Mouse (Mus musculus) cerebellum, adult 11 months (tissue): ENCODE data around the gene C4b.

ENCODE experiments used
- DNase-seq: peaks from one replicate; pipeline ENCODE4 v3.0.0; 2022

The C4b gene

GRCm38 (mm10) chr17:34700671-34701071, 43.0 kb downstream of the C4b start:
- DNase-seq = no peak

DNA sequence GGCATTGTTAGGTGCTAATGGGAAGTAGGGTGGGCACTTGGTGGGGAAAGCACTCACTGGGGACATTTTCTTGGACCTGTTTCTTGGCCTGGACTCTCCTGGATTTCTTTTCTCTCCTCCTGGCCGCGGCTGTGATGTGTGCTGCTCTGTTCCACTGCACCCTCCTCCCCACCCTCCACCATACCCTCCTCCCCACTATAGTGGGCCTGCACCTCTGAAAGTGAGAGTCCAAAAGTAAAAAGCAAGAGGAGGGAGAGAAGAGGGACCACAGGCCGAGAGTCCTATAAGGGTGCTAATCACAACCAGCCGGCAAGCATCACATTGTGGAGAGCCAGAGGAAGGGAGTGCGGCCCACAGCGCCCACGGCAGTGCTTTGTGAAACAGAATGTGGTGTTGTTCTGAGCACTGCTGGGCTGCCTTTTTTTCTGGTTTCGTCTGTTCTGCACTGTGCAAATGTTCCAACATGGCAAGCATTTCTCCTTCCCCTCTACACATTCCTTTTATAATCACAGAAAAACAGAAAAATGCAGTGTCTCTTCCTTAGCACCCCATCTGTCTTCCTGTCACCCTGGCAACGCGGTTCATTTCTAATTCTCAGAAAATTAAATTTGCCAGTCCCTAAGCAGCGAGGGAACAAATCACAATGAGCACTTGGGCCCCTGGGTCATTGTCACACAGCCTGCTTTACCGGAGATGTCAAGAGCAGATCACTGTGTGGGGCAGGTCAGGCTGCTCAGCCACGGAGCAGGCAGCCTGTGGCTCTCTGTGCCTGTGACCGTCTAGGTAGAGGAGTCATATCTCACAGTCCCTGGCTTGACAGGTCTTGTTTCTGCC, 43.9 kb downstream of the C4b start:
- DNase-seq = no peak

DNA sequence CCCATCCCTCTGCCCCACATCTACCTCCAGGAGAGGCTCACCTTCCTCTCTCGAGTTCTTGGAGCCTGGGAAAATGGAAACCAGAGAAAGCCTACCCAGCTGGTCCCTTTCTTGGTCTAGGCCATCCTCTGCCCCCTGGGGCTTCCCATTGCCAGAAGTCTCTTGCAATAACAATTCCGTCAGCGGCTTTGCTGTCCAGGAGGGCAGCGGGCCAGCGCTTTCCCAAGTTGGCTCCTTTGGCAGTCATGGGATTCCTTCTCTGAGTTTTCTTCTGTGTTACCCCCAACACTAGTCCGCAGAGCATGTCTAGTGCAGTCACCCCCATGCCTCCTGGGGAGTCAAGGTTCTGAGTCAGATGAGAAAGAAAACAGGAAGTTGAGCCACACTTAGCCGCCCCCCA, 50.8 kb downstream of the C4b start:
- no peak for DNase-seq

DNA sequence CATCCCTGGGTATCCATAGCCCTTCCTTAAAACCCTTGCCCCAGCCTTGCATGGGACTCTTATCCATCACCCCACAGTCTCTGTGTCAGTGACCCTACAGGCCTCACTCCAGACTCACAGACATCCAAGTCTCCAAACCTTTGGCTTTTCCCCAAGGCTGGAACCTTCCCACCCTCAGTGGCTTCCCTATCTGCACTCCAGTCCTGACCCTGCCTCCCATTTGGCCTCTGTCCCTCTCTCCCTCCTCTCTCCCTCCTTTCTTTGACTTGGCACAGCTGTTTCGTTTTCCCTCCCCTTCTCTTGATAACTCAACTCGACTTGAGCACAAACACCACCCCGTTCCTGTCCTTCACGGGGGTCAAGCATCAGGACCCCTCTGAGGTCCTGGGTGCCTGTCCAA, 53.2 kb downstream of the C4b start:
- DNase-seq = no peak

GRCm38 (mm10) chr17:34688889-34689288, 54.8 kb downstream of the C4b start:
- no peak for DNase-seq

DNA sequence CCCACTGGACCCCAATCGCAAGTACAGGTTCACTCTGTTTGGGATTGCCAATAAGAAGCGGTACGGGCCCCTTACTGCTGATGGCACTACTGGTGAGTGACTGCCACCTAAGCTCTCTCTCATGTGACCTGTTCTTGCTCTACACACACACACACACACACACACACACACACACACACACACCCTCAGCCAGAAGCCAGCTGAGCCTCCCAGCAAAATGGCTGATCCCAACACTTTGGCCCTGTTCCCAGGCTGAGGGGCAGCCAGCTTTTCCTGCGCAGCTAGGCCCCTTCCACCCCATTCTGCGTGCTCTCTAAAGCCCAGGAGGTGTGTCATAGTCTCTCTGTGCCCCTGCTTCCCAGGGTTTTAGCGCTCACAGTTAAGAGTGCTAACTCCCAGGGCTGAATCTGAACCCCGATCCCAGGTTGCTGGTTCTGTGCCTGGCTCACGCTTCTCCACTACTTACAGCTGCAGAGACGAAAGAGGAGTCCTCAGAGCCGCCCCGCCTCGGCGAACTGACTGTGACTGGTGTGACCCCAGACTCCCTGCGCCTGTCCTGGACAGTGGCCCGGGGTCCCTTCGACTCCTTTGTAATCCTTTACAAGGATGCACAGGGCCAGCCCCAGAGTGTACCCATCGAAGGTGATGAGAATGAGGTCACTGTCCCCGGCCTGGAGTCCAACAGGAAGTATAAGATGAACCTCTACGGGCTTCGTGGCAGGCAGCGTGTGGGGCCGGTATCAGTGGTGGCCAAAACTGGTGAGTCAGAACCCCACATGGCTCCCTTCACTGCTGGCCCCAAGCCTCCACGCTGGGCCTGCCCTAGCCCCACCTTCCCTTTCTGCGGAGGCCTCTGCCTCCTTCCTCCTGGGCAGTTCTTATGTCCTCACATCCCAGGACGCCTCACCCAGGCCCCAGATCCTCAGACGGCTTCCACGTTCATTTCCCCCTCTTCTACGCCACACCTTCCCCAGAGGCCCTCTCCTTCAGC, 58.3 kb downstream of the C4b start:
- DNase-seq = no peak

DNA sequence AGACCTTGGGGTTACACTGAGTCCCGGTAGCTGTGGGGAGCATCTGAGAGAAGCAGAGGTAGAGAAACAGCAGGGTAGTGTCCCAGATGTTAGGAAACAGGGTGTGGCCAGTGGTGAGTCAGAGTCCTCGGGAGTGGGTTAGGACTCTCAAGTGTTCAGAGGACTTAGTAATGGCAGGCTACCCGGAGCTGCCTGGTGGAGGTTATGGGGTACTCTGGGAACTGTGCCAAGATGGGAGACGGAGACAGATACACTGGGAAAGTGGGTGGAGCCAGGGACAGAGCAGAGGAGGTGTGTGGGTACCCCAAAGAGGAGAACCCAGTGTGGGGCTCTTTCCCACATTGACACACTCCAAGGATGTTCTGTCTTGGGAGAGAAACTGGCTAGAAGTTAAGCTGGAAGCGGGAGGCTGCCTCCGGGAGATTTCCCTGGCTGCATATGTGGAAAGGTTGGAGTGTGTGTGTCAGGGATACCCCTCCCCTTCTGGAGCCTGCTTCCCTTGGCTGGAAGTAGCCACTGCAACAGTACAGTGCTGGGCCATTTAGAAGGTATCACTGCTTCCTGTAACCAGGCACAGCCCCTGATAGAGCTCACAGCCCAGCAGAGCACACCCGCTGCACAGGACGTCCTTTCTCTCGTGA, 59.3 kb downstream of the C4b start:
- DNase-seq = no peak

DNA sequence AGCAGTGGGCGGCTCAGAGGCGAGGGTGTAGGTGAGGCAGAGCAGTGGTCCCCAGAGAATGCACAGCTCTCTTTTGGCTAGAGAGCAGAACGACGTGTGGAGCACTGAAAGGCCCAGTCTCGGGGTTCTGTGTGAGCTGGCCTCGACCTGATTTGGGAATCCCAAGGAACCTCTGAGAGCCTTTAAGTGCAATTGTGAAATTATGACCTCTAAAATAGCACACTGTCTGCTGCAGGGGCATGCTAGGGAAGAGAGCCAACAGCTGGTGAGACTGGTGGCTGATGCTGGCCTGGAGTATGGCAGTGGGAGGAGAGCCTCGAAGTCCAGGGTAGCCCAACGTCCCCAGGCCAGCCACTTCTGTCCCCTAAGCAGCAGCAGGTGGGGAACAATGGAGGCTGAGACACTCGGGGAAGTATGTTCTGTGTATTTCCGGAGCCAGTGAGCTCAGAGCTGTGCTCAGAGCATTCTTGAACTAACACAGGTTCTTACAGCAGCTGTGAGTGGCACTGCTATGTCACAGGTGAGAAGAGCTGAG, 59.9 kb downstream of the C4b start:
- no peak for DNase-seq

- no peak for DNase-seq
Observed at GRCm38 (mm10) chr17:34683179-34683578, 60.5 kb downstream of the C4b start.

GRCm38 (mm10) chr17:34681881-34682536, 61.7 kb downstream of the C4b start:
- DNase-seq = no peak

- DNase-seq = no peak
Observed at GRCm38 (mm10) chr17:34681132-34681571, 62.5 kb downstream of the C4b start.

DNA sequence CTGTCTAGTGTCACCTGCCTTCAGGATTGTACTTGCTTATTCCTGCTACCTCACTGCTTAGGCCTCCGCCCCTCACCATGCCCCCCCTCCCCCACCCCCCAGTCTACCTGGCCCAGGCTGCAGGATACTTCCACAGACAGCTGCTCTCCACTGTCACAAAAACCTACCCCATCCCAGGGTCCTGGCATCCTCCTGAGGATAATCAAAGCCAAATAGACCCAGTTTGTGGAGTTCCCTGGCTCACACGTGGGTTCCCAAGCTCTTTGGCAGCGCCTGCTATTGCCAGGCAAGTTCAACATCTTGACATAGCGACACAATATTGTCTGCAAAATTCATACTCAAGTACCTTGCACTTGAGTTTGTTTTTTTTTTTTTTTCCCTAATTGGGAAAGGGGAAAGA, 63.1 kb downstream of the C4b start:
- DNase-seq = no peak

GRCm38 (mm10) chr17:34680191-34680590, 63.5 kb downstream of the C4b start:
- DNase-seq = no peak
